ENCODE assay signal across 11 mouse cellular contexts in the genomic region with DNA sequence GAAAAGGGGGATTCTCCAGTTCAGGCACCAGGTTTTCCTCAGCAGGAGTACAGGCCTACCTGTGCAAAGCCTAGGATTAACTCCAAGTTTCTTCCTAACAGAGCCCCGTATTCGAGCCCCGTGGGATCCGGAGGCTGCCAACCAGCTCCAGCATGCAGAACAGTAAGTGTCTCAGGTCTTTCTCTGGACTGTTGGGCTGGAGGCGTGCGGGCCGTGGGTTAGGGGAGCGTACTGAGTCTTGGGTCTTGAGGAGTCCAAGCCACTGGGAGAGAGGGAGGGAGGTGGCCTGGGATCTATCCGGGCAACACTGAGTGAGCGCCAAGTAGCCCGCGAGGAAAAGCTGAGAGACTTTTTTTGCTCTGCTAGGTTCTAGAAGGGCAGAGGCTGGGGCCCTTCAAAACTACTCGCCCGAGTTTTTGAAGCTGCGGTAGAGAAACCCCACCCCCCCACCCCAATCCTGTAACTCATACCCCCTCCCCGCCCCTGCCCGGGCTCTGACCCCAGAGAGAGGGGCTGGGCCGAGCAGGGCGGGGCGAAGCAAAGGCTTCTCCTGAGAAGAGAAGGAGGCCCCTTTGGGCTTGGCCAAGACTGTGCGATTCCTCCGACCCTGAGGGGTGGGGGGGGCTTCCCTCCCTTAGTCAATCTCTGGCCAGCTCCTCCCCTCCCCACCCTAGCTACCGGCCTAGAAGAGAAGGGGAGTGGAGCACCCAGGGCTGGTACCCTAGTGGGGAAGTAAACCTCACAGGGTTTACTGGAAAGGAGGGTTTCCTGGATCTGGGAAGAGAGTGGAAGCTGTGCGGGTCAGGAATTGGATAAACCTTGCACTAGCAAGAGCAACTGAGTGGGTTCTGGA. TPM values are rescaled to one million over a fixed set of nuclear protein-coding genes. Genes with fewer than 3 reads are reported as not detected.
DNase-seq lines count a peak whose midpoint lies in the region; ATAC-seq and TF ChIP-seq lines count a peak whose summit lies in the region.
"Had no signal": no experiment of that assay in that cellular context is flagged by ENCODE, and none has a peak within 500 bp of the region (broad histone marks: within the 10 kb centered on the region; RNA-seq: fewer than 3 reads in every experiment).

No protein-coding gene starts in this region.

- H3K9ac ChIP-seq in kidney, embryonic 15.5 days = no peak overlapping the region
- H3K9ac ChIP-seq in hindbrain, postnatal 0 days (replicated peaks; ENCODE audit: low read length) = peak overlapping the region; percentile 45
- H3K9ac ChIP-seq: liver, embryonic 15.5 days had no signal

- H3K9me3 ChIP-seq in kidney, embryonic 15.5 days (replicated peaks) = no peaks in the 10 kb centered on the region
- H3K9me3 ChIP-seq in hindbrain, postnatal 0 days (ENCODE audit: low read length) = no peaks in the 10 kb centered on the region
- H3K9me3 ChIP-seq: liver, embryonic 15.5 days had no signal

- WGBS in kidney, embryonic 15.5 days = under 1% methylated on average over 23 of the region's 24 CpGs
- WGBS in hindbrain, postnatal 0 days = 11% methylated on average over 24 of the region's 24 CpGs
- WGBS in olfactory bulb, adult 2 months = 30% methylated on average over 24 of the region's 24 CpGs

- no peak for TF ChIP-seq POLR2A in olfactory bulb, adult 2 months (IDR thresholded peaks at IDR 0.05; ENCODE audit: insufficient read depth, low read depth, low read length)

- DNase-seq in kidney, adult 11 months = no peak
- peak; percentile 66 for DNase-seq in embryo, embryonic 9.5 days (ENCODE audit: extremely low spot score)
- DNase-seq in hindbrain, postnatal 0 days (ENCODE audit: low spot score) = peak; percentile 70
- no peak for DNase-seq in adrenal gland, postnatal 25 days
- DNase-seq in spleen, postnatal 36 days (ENCODE audit: low spot score in 2 of 2) = no peak
- DNase-seq: right cerebral cortex, postnatal 4 days had no signal

- H3K27ac ChIP-seq in kidney, embryonic 15.5 days = no peak overlapping the region
- H3K27ac ChIP-seq in hindbrain, postnatal 0 days = peak overlapping the region; percentile 81
- H3K27ac ChIP-seq in olfactory bulb, adult 2 months (ENCODE audit: insufficient read depth, low read depth, low read length) = peak overlapping the region; percentile 93
- H3K27ac ChIP-seq: liver, embryonic 15.5 days had no signal

- H3K27me3 ChIP-seq in kidney, embryonic 15.5 days = peaks cover 96% of the 10 kb centered on the region
- H3K27me3 ChIP-seq in hindbrain, postnatal 0 days (ENCODE audit: insufficient read depth, low read length) = peaks cover 11% of the 10 kb centered on the region; the same call in 1 of the 2 replicates

- no peak overlapping the region for H3K4me2 ChIP-seq in kidney, embryonic 15.5 days
- H3K4me2 ChIP-seq in hindbrain, postnatal 0 days (ENCODE audit: low read depth, low read length) = peak overlapping the region; percentile 65
- H3K4me2 ChIP-seq: liver, embryonic 15.5 days had no signal

- peaks cover 24% of the 10 kb centered on the region for H3K4me1 ChIP-seq in kidney, embryonic 15.5 days
- H3K4me1 ChIP-seq in hindbrain, postnatal 0 days (ENCODE audit: insufficient read depth, low read length) = no peaks in the 10 kb centered on the region
- H3K4me1 ChIP-seq in olfactory bulb, adult 2 months (ENCODE audit: control insufficient read depth, insufficient read depth, low read length) = peaks cover 20% of the 10 kb centered on the region

- ATAC-seq in kidney, embryonic 15.5 days (replicated peaks; ENCODE audit: low FRiP score) = peak; percentile 37; the same call in 1 of the 2 replicates
- peak; percentile 77 for ATAC-seq in hindbrain, postnatal 0 days
- no peak for ATAC-seq in megakaryocyte-erythroid progenitor cell, adult 5-6 weeks (replicated peaks; ENCODE audit: low FRiP score, low TSS enrichment, poor library complexity, severe bottlenecking)

- no peak overlapping the region for H3K4me3 ChIP-seq in kidney, embryonic 15.5 days (replicated peaks)
- H3K4me3 ChIP-seq in hindbrain, postnatal 0 days (ENCODE audit: low read length) = peak overlapping the region; percentile 60
- H3K4me3 ChIP-seq in olfactory bulb, adult 2 months (ENCODE audit: insufficient read depth, low read depth, low read length) = peak overlapping the region; percentile 39
- H3K4me3 ChIP-seq: liver, embryonic 15.5 days had no signal

- H3K36me3 ChIP-seq in kidney, embryonic 15.5 days = no peaks in the 10 kb centered on the region
- no peaks in the 10 kb centered on the region for H3K36me3 ChIP-seq in hindbrain, postnatal 0 days (ENCODE audit: insufficient read depth, low read length)
- H3K36me3 ChIP-seq: liver, embryonic 15.5 days had no signal

- no peak for TF ChIP-seq CTCF in hindbrain, postnatal 0 days (IDR thresholded peaks at IDR 0.05; ENCODE audit: low read depth)
- no peak for TF ChIP-seq CTCF in olfactory bulb, adult 2 months (IDR thresholded peaks at IDR 0.05; ENCODE audit: insufficient read depth, low read depth, low read length)

RNA-seq across cellular contexts. Expression of a gene that starts 11.7 kb away (rescaled TPM):
- 0.18 and 0.19 TPM in 2 replicates for polyA plus RNA-seq in kidney, embryonic 15.5 days (2015; fragmentation: Nextera tagmentation; extraction: Ambion mirVana)
- total RNA-seq in hindbrain, postnatal 0 days (2014; rRNA removed) = 88.7 and 136 TPM in 2 replicates
- polyA plus RNA-seq in hindbrain, postnatal 0 days (2015; fragmentation: Nextera tagmentation; extraction: Ambion mirVana) = 68.7 and 82.3 TPM in 2 replicates
- not detected in 2 replicates for polyA plus RNA-seq in olfactory bulb, adult 2 months (2012; ENCODE audit: insufficient read depth, insufficient read length, low replicate concordance, missing spikeins)
- not detected in 2 replicates for total RNA-seq in megakaryocyte-erythroid progenitor cell, adult 5-6 weeks (2014; fragmentation: Nextera tagmentation)
- not detected in 2 replicates for total RNA-seq in megakaryocyte-erythroid progenitor cell, adult 5-6 weeks (2017)
- total RNA-seq in adrenal gland, postnatal 25 days (2021) = not detected in 2 replicates
- total RNA-seq: common myeloid progenitor, adult 5-6 weeks had no signal
- polyA plus RNA-seq: liver, embryonic 15.5 days had no signal

Comparison
In these comparisons a context has a peak if more than half of its experiments do, and no peak if none do; other contexts are left out.
1. DNase-seq: peak in embryo, embryonic 9.5 days (single experiment) and hindbrain, postnatal 0 days (single experiment); none in kidney, adult 11 months (single experiment), adrenal gland, postnatal 25 days (single experiment) and spleen, postnatal 36 days (0 of 2).
2. RNA of a gene that starts 11.7 kb away (total RNA-seq): 88.7 to 136 TPM in hindbrain, postnatal 0 days; not detected in megakaryocyte-erythroid progenitor cell, adult 5-6 weeks and not detected in adrenal gland, postnatal 25 days; every median in the first group is over 10 times any median in the second.